Mouse (Mus musculus): ENCODE results near the gene Kpna1.
"Not testable (repeated sequence)": the region's sequence is repeated elsewhere in the genome, so short reads cannot be mapped to it uniquely, and the experiment has no call there.

Gene Kpna1

DNA sequence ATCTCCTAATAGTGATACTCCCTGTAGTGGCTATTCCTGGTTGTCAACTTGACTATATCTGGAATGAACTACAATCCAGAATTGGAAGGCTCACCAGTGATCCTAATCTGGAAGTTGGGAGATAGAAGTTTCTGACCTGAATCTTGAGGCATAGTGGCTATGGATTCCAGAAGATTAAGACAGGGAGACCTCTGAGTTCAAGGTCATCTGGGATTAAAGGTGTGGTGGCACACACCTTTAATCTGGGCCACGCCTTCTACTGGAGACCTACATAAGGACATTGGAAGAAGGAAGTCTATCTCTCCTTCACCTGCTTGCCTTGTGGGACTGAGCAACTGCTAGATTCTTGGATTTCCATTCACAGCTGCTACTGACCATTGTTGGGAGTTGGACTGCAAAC is at the start of gene Kpna1:
Kpna1 (plus strand) TSS at position 301 of the 400 bp plus-strand sequence.
- not testable (repeated sequence) for DNase-seq (ENCODE audit: low spot score in 2 of 2)

- no peak for DNase-seq (ENCODE audit: low spot score in 2 of 2)
Measured at GRCm38 (mm10) chr16:35932179-35933055, 46.1 kb upstream of the Kpna1 start.

DNA sequence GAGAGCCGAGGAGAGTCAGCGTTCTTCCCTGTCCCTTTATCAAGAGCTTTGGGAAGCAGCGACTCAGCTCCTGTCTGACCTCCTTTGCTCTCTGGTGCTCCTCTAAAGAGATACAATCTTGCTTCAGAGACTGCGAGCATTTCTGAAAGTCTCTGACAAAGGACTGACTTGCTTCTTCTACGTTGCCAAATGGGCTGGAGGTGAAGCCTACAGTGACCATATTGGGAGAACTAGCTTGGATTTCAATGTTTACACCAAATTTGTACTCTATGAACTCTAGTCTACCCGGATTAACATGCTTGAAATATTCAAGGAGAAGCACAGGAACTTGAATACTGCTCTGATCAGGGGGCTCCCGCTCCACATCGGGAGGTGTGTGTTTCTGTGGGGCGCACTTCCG is 45.4 kb upstream of the Kpna1 start:
- no peak for DNase-seq (ENCODE audit: low spot score in 2 of 2)

DNA sequence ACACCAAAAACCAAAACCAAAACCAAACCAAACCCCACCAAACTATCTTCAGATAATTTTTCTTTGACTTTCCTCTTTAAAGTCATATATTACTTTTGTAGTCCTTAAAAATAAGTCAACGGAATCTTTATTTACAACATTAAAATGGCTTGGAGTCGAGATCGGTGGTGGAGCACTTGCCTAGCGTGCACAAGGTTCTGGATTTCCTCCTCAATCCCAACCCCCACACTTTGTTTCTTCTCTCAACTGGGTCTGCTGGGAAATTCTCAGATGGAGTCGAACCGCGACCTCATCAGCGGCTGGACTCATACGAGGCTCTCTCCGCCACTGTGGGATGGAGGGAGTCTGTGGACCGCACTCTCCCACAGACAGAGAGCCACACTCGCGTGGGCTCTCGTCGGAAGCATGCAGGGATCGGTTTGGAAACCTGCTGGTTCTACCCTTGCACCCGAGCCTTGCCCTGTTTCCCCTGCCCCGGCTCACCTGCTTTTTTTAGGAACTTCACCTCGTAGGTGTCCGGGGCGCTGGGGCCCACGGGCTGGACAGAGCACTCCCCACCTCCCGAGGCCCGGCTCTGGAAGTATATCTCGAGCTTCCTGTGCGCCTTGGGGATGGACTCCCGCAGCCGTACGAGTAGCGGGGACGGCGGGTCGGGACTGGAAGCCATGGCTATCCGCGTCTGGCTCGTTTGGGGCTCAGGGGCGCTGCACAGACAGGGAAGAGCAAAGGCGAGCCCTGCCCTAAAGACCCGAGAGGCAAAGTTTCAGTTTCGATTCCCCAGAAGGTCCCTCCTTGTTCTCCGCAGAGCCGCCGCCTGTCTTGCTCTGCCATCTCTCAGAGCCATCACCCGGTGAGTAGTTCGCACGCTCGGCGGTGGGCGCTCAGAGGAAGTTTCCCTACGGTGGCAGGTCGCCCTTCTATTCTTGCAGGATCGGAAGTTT is 40.1 kb upstream of the Kpna1 start, which contains the start of the genes Parp9 and Dtx3l:
Parp9 (plus strand) TSS at position 260 of the 941 bp plus-strand sequence.
Dtx3l (minus strand) TSS at position 941 of the 941 bp plus-strand sequence.
- peak; percentile 62 to 70 for DNase-seq (ENCODE audit: low spot score in 2 of 2)

DNA sequence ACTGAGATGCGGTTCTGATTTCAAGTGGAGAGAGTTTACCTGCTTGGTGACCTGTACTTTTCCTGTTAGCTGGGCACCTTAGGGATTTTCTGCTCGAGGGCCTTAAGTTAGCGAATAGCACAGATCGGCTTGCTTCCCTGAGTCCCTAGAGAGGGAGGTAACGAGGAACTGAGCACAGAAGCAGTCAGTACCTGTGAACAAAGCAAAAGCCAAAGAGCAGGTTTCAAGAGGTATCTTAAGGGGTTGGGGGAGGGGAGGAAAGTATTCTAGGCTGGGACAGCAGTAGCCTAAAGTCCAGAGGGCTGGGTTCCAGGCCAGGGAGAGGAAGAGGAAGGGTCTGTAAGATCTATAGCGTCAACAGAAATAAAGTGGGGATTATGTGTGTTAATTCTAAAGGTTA is 39.3 kb upstream of the Kpna1 start:
- DNase-seq (ENCODE audit: low spot score in 2 of 2) = peak; percentile 20 to 31

DNA sequence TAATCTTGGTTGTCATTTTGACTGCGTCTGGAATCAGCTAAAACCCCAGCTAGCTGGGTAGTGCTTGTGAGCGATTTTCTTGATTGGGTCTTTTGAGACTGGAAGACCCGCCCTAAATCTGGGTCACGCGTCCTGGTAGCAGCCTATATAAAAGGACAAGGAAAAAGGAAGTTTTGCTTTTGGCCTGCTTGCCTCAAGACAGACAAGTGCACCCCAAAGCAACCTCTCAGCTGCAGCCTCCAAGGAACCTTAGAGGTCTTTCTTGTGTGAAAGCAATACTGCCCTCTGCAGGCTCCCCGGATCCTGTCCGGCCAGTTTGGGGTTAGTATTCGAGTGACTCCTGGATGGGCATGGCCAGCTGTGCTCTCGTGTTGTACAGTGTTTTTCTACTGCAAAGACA is 38.9 kb upstream of the Kpna1 start:
- peak; percentile 82 to 87 for DNase-seq (ENCODE audit: low spot score in 2 of 2)

- peak in 1 of 2 experiments; percentile 50 for DNase-seq (ENCODE audit: low spot score in 2 of 2)
Measured at GRCm38 (mm10) chr16:35941382-35941781, 37.2 kb upstream of the Kpna1 start.

DNA sequence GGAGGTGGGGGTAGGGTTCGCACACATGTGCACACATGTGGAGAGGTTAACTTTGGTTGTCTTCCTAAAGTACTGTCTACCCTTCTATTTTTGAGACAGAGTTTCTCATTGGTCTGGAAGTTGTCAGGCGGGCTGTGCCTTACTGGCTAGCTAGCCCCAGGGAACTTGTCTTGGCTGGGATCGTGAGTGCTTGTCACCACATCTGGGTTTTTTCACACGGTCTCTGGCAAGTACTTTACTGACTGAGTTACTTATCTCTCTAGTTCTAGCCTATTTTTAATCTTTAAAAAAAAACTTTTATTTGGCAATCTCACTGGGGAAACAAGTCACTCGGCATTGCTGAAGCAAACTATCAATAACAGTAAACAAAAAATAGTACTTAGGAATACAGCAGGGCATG is 29.3 kb upstream of the Kpna1 start:
- no peak for DNase-seq (ENCODE audit: low spot score in 2 of 2)

- no peak for DNase-seq (ENCODE audit: low spot score in 2 of 2)
Measured at GRCm38 (mm10) chr16:35951216-35951615, 27.3 kb upstream of the Kpna1 start.

DNA sequence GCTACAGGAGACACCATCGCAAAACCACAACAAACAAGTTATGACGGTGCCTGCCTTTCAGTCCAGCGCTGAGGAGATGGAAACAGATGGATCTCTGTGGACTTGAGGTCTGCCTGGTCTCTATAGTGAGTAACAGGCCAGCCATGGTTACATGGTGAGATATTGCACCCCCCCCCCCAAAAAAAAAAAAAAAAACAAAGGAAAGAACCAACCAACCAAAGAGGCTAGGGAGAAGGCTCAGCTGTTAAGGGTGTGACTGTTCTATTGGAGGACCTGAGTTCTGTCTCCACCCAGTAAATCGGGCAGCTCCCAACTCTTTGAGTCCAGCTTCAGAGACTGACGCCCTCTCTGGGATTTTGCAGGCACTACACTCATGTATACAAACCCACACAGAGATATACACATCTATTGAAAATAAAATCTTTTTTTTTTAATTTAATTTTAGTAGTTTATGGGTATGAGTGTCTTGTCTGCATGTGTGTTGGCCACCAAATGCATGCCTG is 25.9 kb upstream of the Kpna1 start:
- no peak for DNase-seq (ENCODE audit: low spot score in 2 of 2)

DNA sequence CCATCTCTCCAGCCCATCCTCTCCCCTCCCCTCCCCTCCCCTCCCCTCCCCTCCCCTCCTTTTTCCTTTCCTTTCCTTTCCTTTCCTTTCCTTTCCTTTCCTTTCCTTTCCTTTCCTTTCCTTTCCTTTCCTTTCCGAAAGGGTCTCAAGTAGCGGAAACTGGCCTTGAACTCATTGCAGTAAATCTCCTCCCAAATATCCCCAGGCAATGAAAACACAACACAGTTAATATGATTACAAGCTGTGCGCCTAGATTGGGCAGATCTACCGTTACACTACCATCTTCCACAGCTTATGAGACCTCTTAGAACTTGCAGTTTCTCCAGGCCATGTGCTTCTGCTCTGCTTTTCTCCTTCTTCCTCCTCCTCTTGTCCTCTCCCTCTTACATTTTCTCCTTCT is 12.6 kb upstream of the Kpna1 start:
- DNase-seq (ENCODE audit: low spot score in 2 of 2) = not testable (repeated sequence)

- DNase-seq (ENCODE audit: low spot score in 2 of 2) = no peak
Measured at GRCm38 (mm10) chr16:35966411-35967115, 12.0 kb upstream of the Kpna1 start.

- no peak for DNase-seq (ENCODE audit: low spot score in 2 of 2)
Measured at GRCm38 (mm10) chr16:35967319-35967718, 11.2 kb upstream of the Kpna1 start.

GRCm38 (mm10) chr16:35968149-35968548 is 10.4 kb upstream of the Kpna1 start:
- no peak for DNase-seq (ENCODE audit: low spot score in 2 of 2)

- DNase-seq (ENCODE audit: low spot score in 2 of 2) = no peak
Measured at GRCm38 (mm10) chr16:35974021-35974420, 4.5 kb upstream of the Kpna1 start.

GRCm38 (mm10) chr16:35981363-35981821 is 2.8 kb downstream of the Kpna1 start:
- DNase-seq (ENCODE audit: low spot score in 2 of 2) = peak; percentile 100

GRCm38 (mm10) chr16:35982506-35982901 is 4.0 kb downstream of the Kpna1 start:
- no peak for DNase-seq (ENCODE audit: low spot score in 2 of 2)

- DNase-seq (ENCODE audit: low spot score in 2 of 2) = peak; percentile 83 to 88
Measured at GRCm38 (mm10) chr16:35982902-35983516, 4.5 kb downstream of the Kpna1 start.

DNA sequence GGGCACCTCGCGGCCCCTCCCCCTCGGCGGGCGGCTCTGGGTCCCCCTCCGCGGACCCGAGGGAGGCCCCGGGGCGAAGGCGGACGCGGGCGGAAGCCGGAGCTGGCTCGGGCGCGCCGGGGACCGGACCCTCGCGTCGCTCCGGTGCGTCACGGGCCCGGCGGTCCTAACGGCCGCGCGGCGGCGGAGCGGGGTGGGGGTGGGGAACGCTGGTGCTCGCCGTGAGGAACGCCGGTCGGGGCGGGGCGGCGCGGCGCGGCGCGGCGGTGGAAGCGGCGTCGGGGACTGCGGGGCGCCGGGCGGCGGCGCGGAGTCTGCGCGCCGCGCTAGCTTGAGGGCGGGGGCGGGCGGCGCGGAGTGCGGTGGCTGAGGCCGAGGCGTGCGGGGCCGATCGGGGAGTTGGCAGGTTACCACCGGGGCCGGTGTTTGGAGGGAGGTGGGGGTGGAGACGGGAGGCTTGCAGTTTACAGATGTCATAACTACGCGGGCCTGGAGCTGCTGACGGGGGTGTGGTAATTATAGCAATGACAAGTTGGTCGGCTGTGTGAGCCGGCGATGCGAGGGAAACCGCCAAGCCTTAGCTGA is 5.1 kb downstream of the Kpna1 start:
- DNase-seq (ENCODE audit: low spot score in 2 of 2) = peak; percentile 44 to 63

GRCm38 (mm10) chr16:35984471-35984870 is 5.9 kb downstream of the Kpna1 start:
- DNase-seq (ENCODE audit: low spot score in 2 of 2) = no peak

All from thymus, postnatal 10 days (tissue).